Mouse (Mus musculus): ENCODE data around the gene Asl.

GRCm38 (mm10) chr5:130055688-130056087 is 26.6 kb upstream of the Asl start:
- no peak for TF ChIP-seq POLR2A (IDR thresholded peaks at IDR 0.05; ENCODE audit: low read depth, low read length)
- no peak; the same call in 1 of the 2 replicates for TF ChIP-seq CTCF (conservative IDR thresholded peaks at IDR 0.05; ENCODE audit: insufficient read depth, insufficient read length, low read depth, low read length)
